Mouse (Mus musculus): Measurements from ENCODE around the gene St3gal3. TPM values are rescaled to one million over a fixed set of nuclear protein-coding genes. Genes with fewer than 3 reads are reported as not detected.

The St3gal3 gene
- 6.6 and 7.2 TPM in 2 replicates for polyA plus RNA-seq (2016; fragmentation: Nextera tagmentation; extraction: Ambion mirVana)

DNA sequence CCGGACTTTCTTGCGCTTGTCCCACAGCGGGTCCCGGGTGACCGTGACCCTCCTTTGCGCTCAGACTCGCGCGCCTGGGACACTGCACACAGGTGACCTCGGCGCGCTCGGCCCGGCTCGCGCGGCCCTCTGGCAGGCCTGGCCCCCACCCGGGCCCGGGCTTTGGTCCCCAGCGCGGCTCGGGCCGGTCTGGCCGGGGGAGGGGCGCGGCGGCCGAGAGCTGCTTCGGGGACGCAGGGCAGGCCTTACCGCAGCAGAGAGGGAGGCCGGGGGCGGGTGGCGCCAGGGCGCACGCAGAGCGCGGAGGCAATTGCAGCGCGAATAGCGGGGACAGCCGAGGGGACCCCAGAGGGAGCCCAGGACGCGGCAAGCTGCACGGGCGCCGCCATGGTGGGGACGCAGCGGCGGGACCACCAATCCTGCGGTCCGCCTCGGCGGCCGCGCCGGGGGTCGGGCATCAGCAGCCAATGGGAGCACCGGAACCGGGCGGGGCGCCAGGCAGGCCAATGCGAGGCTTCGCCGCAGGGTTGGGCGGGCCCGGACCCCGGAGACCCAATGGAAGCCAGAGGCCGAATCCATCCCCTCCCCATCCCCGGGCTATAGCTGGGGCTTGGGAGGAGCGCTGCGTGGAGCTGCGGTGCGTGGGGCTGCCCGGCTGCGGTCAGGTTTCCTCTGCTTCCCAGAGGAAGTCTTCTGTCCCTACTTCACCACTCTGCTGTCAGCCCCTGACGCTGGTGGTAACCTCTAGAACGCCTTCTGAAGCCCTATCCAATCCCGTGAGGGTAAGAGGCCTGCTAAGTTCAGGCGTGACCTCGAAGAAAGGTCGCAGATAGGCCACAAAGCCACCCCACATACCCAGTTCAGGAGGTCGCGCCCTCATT, at the start of gene St3gal3:
Gene St3gal3, minus strand, starts transcription at position 430 of the 881 bp plus-strand sequence.
- peak within 1 kb of the TSS; percentile 96 for H3K4me3 ChIP-seq
- H3K27me3 ChIP-seq (ENCODE audit: insufficient read depth, poor library complexity, severe bottlenecking): no peaks in the 10 kb centered on the region
- peak; percentile 98 for DNase-seq (ENCODE audit: low spot score)
- WGBS: under 1% methylated on average over 82 of the region's 84 CpGs
- H3K9me3 ChIP-seq: no peaks in the 10 kb centered on the region
- H3K4me1 ChIP-seq: peaks cover 16% of the 10 kb centered on the region; the same call in 1 of the 2 replicates
- H3K36me3 ChIP-seq: peaks cover 39% of the 10 kb centered on the region
- peak within 1 kb of the TSS; percentile 92 for H3K27ac ChIP-seq

GRCm38 (mm10) chr4:118180301-118181080, 45.8 kb upstream of the St3gal3 start:
- no peak for DNase-seq (ENCODE audit: low spot score)
- Histone ChIP-seq H3K36me3 (peaks cover 20% of the 10 kb centered on the region), H3K9me3 (no peaks in the 10 kb centered on the region), H3K4me3 (peak overlapping the region; percentile 83), H3K27me3 (ENCODE audit: insufficient read depth, poor library complexity, severe bottlenecking) (no peaks in the 10 kb centered on the region), H3K4me1 (peaks cover 13% of the 10 kb centered on the region), H3K27ac (peak overlapping the region; percentile 98)
- 17% methylated on average over 17 of the region's 17 CpGs for WGBS

DNA sequence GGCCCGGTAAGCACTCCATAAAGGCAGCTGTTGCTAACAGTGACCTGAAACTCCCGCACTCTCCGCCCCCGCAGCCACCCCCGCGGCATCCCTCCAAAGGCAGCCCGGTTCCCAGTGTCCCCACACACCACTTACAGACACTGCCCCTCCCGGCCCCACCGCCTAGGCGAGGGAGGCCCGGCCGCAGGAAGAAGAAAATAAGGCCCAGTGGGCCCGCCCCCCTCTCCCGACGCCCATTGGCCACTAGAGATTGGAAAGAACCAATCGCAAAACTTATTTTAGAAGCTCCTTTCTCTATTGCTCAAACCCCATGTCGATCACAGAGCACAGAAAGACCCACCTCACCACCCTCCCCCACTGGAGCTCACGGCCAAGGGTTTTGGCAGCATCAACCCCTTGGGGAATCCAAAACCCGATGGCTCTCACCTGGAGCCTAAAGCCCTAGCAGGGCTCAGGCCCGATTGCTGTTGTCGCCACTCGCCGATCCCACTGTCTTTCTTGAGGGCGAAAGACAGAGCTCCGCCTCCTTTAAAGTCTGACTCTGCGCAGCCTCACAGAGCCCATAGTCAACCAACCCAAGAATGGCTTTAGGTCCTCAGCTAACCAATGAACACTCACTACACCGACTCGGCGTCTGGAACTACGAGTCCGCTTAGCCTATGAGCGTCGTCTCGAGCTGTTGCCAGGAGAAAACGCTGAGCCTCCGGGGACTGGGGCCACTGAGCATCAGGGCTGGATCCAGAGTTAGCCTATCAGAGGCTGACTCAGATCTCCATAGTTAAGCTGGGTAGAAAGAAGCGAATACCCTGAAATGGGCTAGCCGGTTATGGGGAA, 45.0 kb upstream of the St3gal3 start, which contains the start of gene Kdm4a:
Gene Kdm4a, minus strand, starts transcription at position 577 of the 834 bp plus-strand sequence.
- peak within 1 kb of the TSS; percentile 98 for H3K27ac ChIP-seq
- H3K4me1 ChIP-seq: peaks cover 13% of the 10 kb centered on the region
- peaks cover 28% of the 10 kb centered on the region for H3K36me3 ChIP-seq
- peak within 1 kb of the TSS; percentile 83 for H3K4me3 ChIP-seq
- under 1% methylated on average over 37 of the region's 38 CpGs for WGBS
- peak; percentile 99 for DNase-seq (ENCODE audit: low spot score)
- H3K9me3 ChIP-seq: no peaks in the 10 kb centered on the region
- no peaks in the 10 kb centered on the region for H3K27me3 ChIP-seq (ENCODE audit: insufficient read depth, poor library complexity, severe bottlenecking)

- peaks cover 13% of the 10 kb centered on the region for H3K4me1 ChIP-seq
- no peaks in the 10 kb centered on the region for H3K27me3 ChIP-seq (ENCODE audit: insufficient read depth, poor library complexity, severe bottlenecking)
- peaks cover 34% of the 10 kb centered on the region for H3K36me3 ChIP-seq
- no peak for DNase-seq (ENCODE audit: low spot score)
- peak overlapping the region; percentile 98 for H3K27ac ChIP-seq
- no peaks in the 10 kb centered on the region for H3K9me3 ChIP-seq
- peak overlapping the region; percentile 83 for H3K4me3 ChIP-seq
- 2% methylated on average over 12 of the region's 12 CpGs for WGBS
Observed at GRCm38 (mm10) chr4:118178952-118179466, 44.3 kb upstream of the St3gal3 start.

- Histone ChIP-seq H3K27me3 (ENCODE audit: insufficient read depth, poor library complexity, severe bottlenecking) (no peaks in the 10 kb centered on the region), H3K36me3 (peaks cover 97% of the 10 kb centered on the region), H3K4me1 (no peaks in the 10 kb centered on the region), H3K9me3 (no peaks in the 10 kb centered on the region), H3K4me3 (no peak overlapping the region), H3K27ac (no peak overlapping the region)
- no peak for DNase-seq (ENCODE audit: low spot score)
- 92% methylated on average over 12 of the region's 12 CpGs for WGBS
Observed at GRCm38 (mm10) chr4:118172461-118172860, 37.7 kb upstream of the St3gal3 start.

GRCm38 (mm10) chr4:118171006-118171405, 36.3 kb upstream of the St3gal3 start:
- no peaks in the 10 kb centered on the region for H3K9me3 ChIP-seq

GRCm38 (mm10) chr4:118162123-118162522, 27.4 kb upstream of the St3gal3 start:
- Histone ChIP-seq H3K4me3 (no peak overlapping the region), H3K27ac (no peak overlapping the region), H3K27me3 (ENCODE audit: insufficient read depth, poor library complexity, severe bottlenecking) (no peaks in the 10 kb centered on the region), H3K4me1 (no peaks in the 10 kb centered on the region), H3K36me3 (peaks cover 97% of the 10 kb centered on the region), H3K9me3 (no peaks in the 10 kb centered on the region; the same call in 1 of the 2 replicates)
- 94% methylated on average over 12 of the region's 12 CpGs for WGBS
- no peak for DNase-seq (ENCODE audit: low spot score)

More at GRCm38 (mm10) chr4:118171006-118171405, 36.3 kb upstream of the St3gal3 start:
- Histone ChIP-seq H3K4me3 (no peak overlapping the region), H3K4me1 (no peaks in the 10 kb centered on the region), H3K27me3 (ENCODE audit: insufficient read depth, poor library complexity, severe bottlenecking) (no peaks in the 10 kb centered on the region), H3K36me3 (peaks cover 97% of the 10 kb centered on the region), H3K27ac (no peak overlapping the region)
- no peak for DNase-seq (ENCODE audit: low spot score)
- WGBS: 87% methylated on average over 9 of the region's 9 CpGs

DNA sequence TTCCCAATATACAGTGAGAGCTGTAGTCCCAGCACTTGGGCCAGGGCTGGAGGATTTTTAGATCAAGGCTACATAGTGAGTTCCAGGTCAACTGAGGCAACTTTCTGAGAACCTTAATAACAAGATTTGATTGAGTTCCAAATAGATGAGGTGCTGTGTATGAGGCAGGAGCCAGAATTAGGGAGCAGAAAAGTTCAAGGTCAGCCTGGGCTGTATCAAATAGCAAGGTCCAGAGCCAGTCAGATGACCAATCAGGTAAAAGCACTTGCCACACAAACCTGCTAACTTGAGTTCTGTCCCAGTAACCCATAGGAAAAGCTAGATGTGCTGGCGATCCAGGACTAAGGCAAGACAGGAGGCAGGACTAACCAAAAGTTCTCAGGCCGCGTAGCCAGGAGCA, 23.0 kb upstream of the St3gal3 start:
- Histone ChIP-seq H3K9me3 (no peaks in the 10 kb centered on the region; the same call in 1 of the 2 replicates), H3K27ac (no peak overlapping the region), H3K36me3 (peaks cover 97% of the 10 kb centered on the region), H3K4me3 (no peak overlapping the region), H3K4me1 (no peaks in the 10 kb centered on the region), H3K27me3 (ENCODE audit: insufficient read depth, poor library complexity, severe bottlenecking) (no peaks in the 10 kb centered on the region)
- no peak for DNase-seq (ENCODE audit: low spot score)
- 83% methylated on average over 3 of the region's 3 CpGs for WGBS

GRCm38 (mm10) chr4:118156559-118156958, 21.8 kb upstream of the St3gal3 start:
- H3K27me3 ChIP-seq (ENCODE audit: insufficient read depth, poor library complexity, severe bottlenecking): no peaks in the 10 kb centered on the region
- no peaks in the 10 kb centered on the region; the same call in 1 of the 2 replicates for H3K9me3 ChIP-seq
- H3K4me1 ChIP-seq: no peaks in the 10 kb centered on the region
- 87% methylated on average over 15 of the region's 15 CpGs for WGBS
- H3K4me3 ChIP-seq: no peak overlapping the region
- H3K36me3 ChIP-seq: peaks cover 97% of the 10 kb centered on the region
- no peak overlapping the region for H3K27ac ChIP-seq
- DNase-seq (ENCODE audit: low spot score): no peak

DNA sequence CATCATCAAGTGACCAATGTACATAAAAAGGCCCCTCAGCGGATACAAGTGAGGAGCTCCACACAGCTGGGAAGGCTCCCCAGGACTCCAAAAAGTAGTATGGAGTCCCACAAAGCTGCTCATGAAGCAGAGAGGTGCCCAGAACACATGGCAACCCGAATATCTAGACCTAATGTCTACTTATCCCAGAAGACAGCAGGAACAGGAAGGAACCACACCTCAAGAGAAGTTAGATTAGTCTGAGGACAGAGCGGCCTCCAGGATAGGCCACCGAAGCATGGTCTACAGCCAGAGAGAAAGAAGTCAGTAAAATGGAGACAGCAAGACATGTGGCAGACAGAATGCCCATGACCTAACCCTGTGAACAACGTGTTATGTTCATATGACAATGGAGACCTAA, 20.2 kb upstream of the St3gal3 start:
- Histone ChIP-seq H3K27ac (no peak overlapping the region), H3K9me3 (no peaks in the 10 kb centered on the region; the same call in 1 of the 2 replicates), H3K36me3 (peaks cover 92% of the 10 kb centered on the region), H3K4me3 (no peak overlapping the region), H3K27me3 (ENCODE audit: insufficient read depth, poor library complexity, severe bottlenecking) (no peaks in the 10 kb centered on the region), H3K4me1 (peaks cover 11% of the 10 kb centered on the region)
- DNase-seq (ENCODE audit: low spot score): no peak
- WGBS: 80% methylated on average over 5 of the region's 5 CpGs

- no peaks in the 10 kb centered on the region for H3K9me3 ChIP-seq
- peaks cover 93% of the 10 kb centered on the region for H3K36me3 ChIP-seq
- 90% methylated on average over 17 of the region's 17 CpGs for WGBS
- H3K4me3 ChIP-seq: no peak overlapping the region
- no peak overlapping the region for H3K27ac ChIP-seq
- peaks cover 20% of the 10 kb centered on the region for H3K4me1 ChIP-seq
- no peak for DNase-seq (ENCODE audit: low spot score)
- H3K27me3 ChIP-seq (ENCODE audit: insufficient read depth, poor library complexity, severe bottlenecking): no peaks in the 10 kb centered on the region
Observed at GRCm38 (mm10) chr4:118152020-118152785, 17.5 kb upstream of the St3gal3 start.
